Mouse (Mus musculus): ENCODE measurements around the gene Ccdc180. TPM values are rescaled to one million over a fixed set of nuclear protein-coding genes. Genes with fewer than 3 reads are reported as not detected.

Gene Ccdc180
- polyA plus RNA-seq, 2 experiments: 0.01 to 0.08 TPM

GRCm38 (mm10) chr4:45909924-45910323 lies 19.8 kb downstream of the Ccdc180 start:
- ATAC-seq (ENCODE audit: insufficient read depth): no peak
- Histone ChIP-seq H3K27me3 (ENCODE audit: control insufficient read depth, insufficient read depth, low read length) (no peaks in the 10 kb centered on the region), H3K4me3 (ENCODE audit: insufficient read depth in 1 of 2, low read depth in 2 of 2, low read length in 2 of 2) (no peak overlapping the region), H3K4me1 (replicated peaks; ENCODE audit: control insufficient read depth in 2 of 2, insufficient read depth in 2 of 2, low read length in 1 of 2) (no peaks in the 10 kb centered on the region), H3K9me3 (ENCODE audit: control insufficient read depth, low read length) (no peaks in the 10 kb centered on the region), H3K4me2 (ENCODE audit: low read depth) (no peak overlapping the region), H3K36me3 (replicated peaks; ENCODE audit: control insufficient read depth, insufficient read depth, low read depth) (no peaks in the 10 kb centered on the region), H3K27ac (no peak overlapping the region), H3K9ac (replicated peaks) (no peak overlapping the region)
- DNase-seq (ENCODE audit: low read depth in 3 of 3, low spot score in 3 of 3): no peak
- no peak for TF ChIP-seq CTCF (IDR thresholded peaks at IDR 0.05; ENCODE audit: low read depth)
- no peak for TF ChIP-seq EP300 (IDR thresholded peaks at IDR 0.05; ENCODE audit: low read depth)
- WGBS (ENCODE audit: insufficient replicate concordance): 52% methylated on average over 4 of the region's 4 CpGs

- Histone ChIP-seq H3K4me2 (ENCODE audit: low read depth) (no peak overlapping the region), H3K27me3 (ENCODE audit: control insufficient read depth, insufficient read depth, low read length) (no peaks in the 10 kb centered on the region), H3K4me3 (ENCODE audit: insufficient read depth in 1 of 2, low read depth in 2 of 2, low read length in 2 of 2) (no peak overlapping the region), H3K9ac (replicated peaks) (no peak overlapping the region), H3K4me1 (replicated peaks; ENCODE audit: control insufficient read depth in 2 of 2, insufficient read depth in 2 of 2, low read length in 1 of 2) (no peaks in the 10 kb centered on the region), H3K27ac (no peak overlapping the region), H3K9me3 (ENCODE audit: control insufficient read depth, low read length) (no peaks in the 10 kb centered on the region), H3K36me3 (replicated peaks; ENCODE audit: control insufficient read depth, insufficient read depth, low read depth) (no peaks in the 10 kb centered on the region)
- TF ChIP-seq EP300 (IDR thresholded peaks at IDR 0.05; ENCODE audit: low read depth): no peak
- no peak for TF ChIP-seq CTCF (IDR thresholded peaks at IDR 0.05; ENCODE audit: low read depth)
- ATAC-seq (ENCODE audit: insufficient read depth) (no peak), DNase-seq (ENCODE audit: low read depth in 3 of 3, low spot score in 3 of 3) (no peak)
- 48% methylated on average over 5 of the region's 5 CpGs for WGBS (ENCODE audit: insufficient replicate concordance)
Measured at GRCm38 (mm10) chr4:45911256-45911655, 21.2 kb downstream of the Ccdc180 start.

GRCm38 (mm10) chr4:45911876-45912275 lies 21.8 kb downstream of the Ccdc180 start:
- Histone ChIP-seq H3K9ac (replicated peaks) (no peak overlapping the region), H3K27ac (no peak overlapping the region), H3K4me2 (ENCODE audit: low read depth) (no peak overlapping the region), H3K9me3 (ENCODE audit: control insufficient read depth, low read length) (no peaks in the 10 kb centered on the region), H3K27me3 (ENCODE audit: control insufficient read depth, insufficient read depth, low read length) (no peaks in the 10 kb centered on the region), H3K4me1 (replicated peaks; ENCODE audit: control insufficient read depth in 2 of 2, insufficient read depth in 2 of 2, low read length in 1 of 2) (no peaks in the 10 kb centered on the region), H3K36me3 (replicated peaks; ENCODE audit: control insufficient read depth, insufficient read depth, low read depth) (no peaks in the 10 kb centered on the region), H3K4me3 (ENCODE audit: insufficient read depth in 1 of 2, low read depth in 2 of 2, low read length in 2 of 2) (no peak overlapping the region)
- WGBS (ENCODE audit: insufficient replicate concordance): 72% methylated on average over 4 of the region's 4 CpGs
- no peak for DNase-seq (ENCODE audit: low read depth in 3 of 3, low spot score in 3 of 3)
- no peak for ATAC-seq (ENCODE audit: insufficient read depth)
- no peak for TF ChIP-seq CTCF (IDR thresholded peaks at IDR 0.05; ENCODE audit: low read depth)
- TF ChIP-seq EP300 (IDR thresholded peaks at IDR 0.05; ENCODE audit: low read depth): no peak

- H3K27ac ChIP-seq: no peak overlapping the region
- no peaks in the 10 kb centered on the region for H3K36me3 ChIP-seq (replicated peaks; ENCODE audit: control insufficient read depth, insufficient read depth, low read depth)
- TF ChIP-seq CTCF (IDR thresholded peaks at IDR 0.05; ENCODE audit: low read depth) (no peak), EP300 (IDR thresholded peaks at IDR 0.05; ENCODE audit: low read depth) (no peak)
- no peak overlapping the region for H3K4me2 ChIP-seq (ENCODE audit: low read depth)
- no peaks in the 10 kb centered on the region for H3K27me3 ChIP-seq (ENCODE audit: control insufficient read depth, insufficient read depth, low read length)
- ATAC-seq (ENCODE audit: insufficient read depth) (no peak), DNase-seq (ENCODE audit: low read depth in 3 of 3, low spot score in 3 of 3) (no peak)
- H3K9ac ChIP-seq (replicated peaks): no peak overlapping the region
- H3K4me1 ChIP-seq (replicated peaks; ENCODE audit: control insufficient read depth in 2 of 2, insufficient read depth in 2 of 2, low read length in 1 of 2): no peaks in the 10 kb centered on the region
- 57% methylated on average over 7 of the region's 7 CpGs for WGBS (ENCODE audit: insufficient replicate concordance)
- no peak overlapping the region for H3K4me3 ChIP-seq (ENCODE audit: insufficient read depth in 1 of 2, low read depth in 2 of 2, low read length in 2 of 2)
- no peaks in the 10 kb centered on the region for H3K9me3 ChIP-seq (ENCODE audit: control insufficient read depth, low read length)
Measured at GRCm38 (mm10) chr4:45917091-45917490, 27.0 kb downstream of the Ccdc180 start.

GRCm38 (mm10) chr4:45921663-45922435 lies 31.7 kb downstream of the Ccdc180 start:
- ATAC-seq (ENCODE audit: insufficient read depth): no peak
- no peaks in the 10 kb centered on the region for H3K9me3 ChIP-seq (ENCODE audit: control insufficient read depth, low read length)
- H3K36me3 ChIP-seq (replicated peaks; ENCODE audit: control insufficient read depth, insufficient read depth, low read depth): no peaks in the 10 kb centered on the region
- 61% methylated on average over 10 of the region's 10 CpGs for WGBS (ENCODE audit: insufficient replicate concordance)
- no peak overlapping the region for H3K4me2 ChIP-seq (ENCODE audit: low read depth)
- H3K9ac ChIP-seq (replicated peaks): no peak overlapping the region
- no peak for DNase-seq (ENCODE audit: low read depth in 3 of 3, low spot score in 3 of 3)
- no peak overlapping the region for H3K27ac ChIP-seq
- no peak for TF ChIP-seq EP300 (IDR thresholded peaks at IDR 0.05; ENCODE audit: low read depth)
- TF ChIP-seq CTCF (IDR thresholded peaks at IDR 0.05; ENCODE audit: low read depth): no peak
- H3K27me3 ChIP-seq (ENCODE audit: control insufficient read depth, insufficient read depth, low read length): no peaks in the 10 kb centered on the region
- H3K4me3 ChIP-seq (ENCODE audit: insufficient read depth in 1 of 2, low read depth in 2 of 2, low read length in 2 of 2): no peak overlapping the region
- no peaks in the 10 kb centered on the region for H3K4me1 ChIP-seq (replicated peaks; ENCODE audit: control insufficient read depth in 2 of 2, insufficient read depth in 2 of 2, low read length in 1 of 2)

Measured in liver, embryonic 14.5 days (tissue).